ENCODE assay signal across 7 mouse cellular contexts in genomic region chr4:63417318-63417957, GRCm38 (mm10). TPM values are rescaled to one million over a fixed set of nuclear protein-coding genes. Genes with fewer than 3 reads are reported as not detected.
DNase-seq lines count a peak whose midpoint lies in the region; ATAC-seq and TF ChIP-seq lines count a peak whose summit lies in the region.

No protein-coding gene starts in this region.

- no peaks in the 10 kb centered on the region for H3K9me3 ChIP-seq in intestine, embryonic 16.5 days (ENCODE audit: control insufficient read depth, low read length)
- H3K9me3 ChIP-seq in midbrain, embryonic 11.5 days (ENCODE audit: control insufficient read depth, low read length): no peaks in the 10 kb centered on the region

- H3K4me1 ChIP-seq in intestine, embryonic 16.5 days (ENCODE audit: control insufficient read depth, insufficient read depth, low read length): no peaks in the 10 kb centered on the region
- peaks cover 6% of the 10 kb centered on the region; the same call in 1 of the 2 replicates for H3K4me1 ChIP-seq in midbrain, embryonic 11.5 days (ENCODE audit: control insufficient read depth, insufficient read depth, low read length)
- no peaks in the 10 kb centered on the region for H3K4me1 ChIP-seq in small intestine, adult 2 months (ENCODE audit: control insufficient read depth, insufficient read depth, insufficient read length, low read length)

- no peak overlapping the region for H3K4me3 ChIP-seq in gastrocnemius, adult 2 months
- no peak overlapping the region for H3K4me3 ChIP-seq in intestine, embryonic 16.5 days (ENCODE audit: low read length)
- H3K4me3 ChIP-seq in midbrain, embryonic 11.5 days (ENCODE audit: low read depth, low read length): no peak overlapping the region
- no peak overlapping the region for H3K4me3 ChIP-seq in small intestine, adult 2 months (ENCODE audit: low read depth, low read length)

- WGBS in intestine, embryonic 16.5 days: 25% methylated on average over 9 of the region's 9 CpGs
- 22% methylated on average over 9 of the region's 9 CpGs for WGBS in midbrain, embryonic 11.5 days
- 33% methylated on average over 9 of the region's 9 CpGs for WGBS in small intestine, adult 2 months

- peak; percentile 94 for TF ChIP-seq CTCF in gastrocnemius, adult 2 months (IDR thresholded peaks at IDR 0.05)
- peak; percentile 77; the same call in 1 of the 2 replicates for TF ChIP-seq CTCF in small intestine, adult 2 months (IDR thresholded peaks at IDR 0.05; ENCODE audit: extremely low read depth, insufficient read length, insufficient replicate concordance, low read depth, low read length)

- H3K27me3 ChIP-seq in intestine, embryonic 16.5 days (replicated peaks; ENCODE audit: control insufficient read depth, insufficient read depth, low read length): no peaks in the 10 kb centered on the region
- no peaks in the 10 kb centered on the region for H3K27me3 ChIP-seq in midbrain, embryonic 11.5 days (ENCODE audit: control insufficient read depth, insufficient read depth, low read length)
- no peaks in the 10 kb centered on the region for H3K27me3 ChIP-seq in small intestine, adult 2 months (ENCODE audit: control insufficient read depth, insufficient read depth, low read length)

- TF ChIP-seq POLR2A in small intestine, adult 2 months (IDR thresholded peaks at IDR 0.05; ENCODE audit: low read depth, low read length): no peak

- no peak overlapping the region for H3K4me2 ChIP-seq in intestine, embryonic 16.5 days (ENCODE audit: low read depth, low read length)
- H3K4me2 ChIP-seq in midbrain, embryonic 11.5 days: no peak overlapping the region

- intact Hi-C loops in gastrocnemius, adult 2 months (cut with DNase I): loop anchor here (1.0 to 5.0 kb wide), 5 partner anchors 49 to 1075 kb away; no protein-coding TSS in a partner anchor
- intact Hi-C loops in left cerebral cortex, postnatal 14 days (cut with DNase I): loop anchor here (5.0 kb wide), 2 partner anchors 425 to 1075 kb away; no protein-coding TSS in a partner anchor

- H3K36me3 ChIP-seq in intestine, embryonic 16.5 days (ENCODE audit: control insufficient read depth, insufficient read depth, low read length): no peaks in the 10 kb centered on the region
- no peaks in the 10 kb centered on the region for H3K36me3 ChIP-seq in midbrain, embryonic 11.5 days (ENCODE audit: control insufficient read depth, insufficient read depth, low read length)
- no peaks in the 10 kb centered on the region for H3K36me3 ChIP-seq in small intestine, adult 2 months (ENCODE audit: control insufficient read depth, insufficient read depth, low read length)

- no peak overlapping the region for H3K27ac ChIP-seq in gastrocnemius, adult 2 months
- H3K27ac ChIP-seq in intestine, embryonic 16.5 days (ENCODE audit: low read length): no peak overlapping the region
- no peak overlapping the region for H3K27ac ChIP-seq in midbrain, embryonic 11.5 days (ENCODE audit: low read depth, low read length)
- H3K27ac ChIP-seq in small intestine, adult 2 months (ENCODE audit: insufficient read depth, low read depth, low read length): no peak overlapping the region

- peak; percentile 62 for ATAC-seq in intestine, embryonic 16.5 days
- ATAC-seq in midbrain, embryonic 11.5 days (ENCODE audit: low FRiP score): peak; percentile 81

- H3K9ac ChIP-seq in intestine, embryonic 16.5 days (ENCODE audit: low read depth, low read length): no peak overlapping the region
- H3K9ac ChIP-seq in midbrain, embryonic 11.5 days (ENCODE audit: low read length): no peak overlapping the region

- DNase-seq in adrenal gland, adult (ENCODE audit: inconsistent age in 2 of 2, low spot score in 1 of 2): peak; percentile 79 to 94
- peak; percentile 78 to 85 for DNase-seq in cerebellum, postnatal 36 days
- DNase-seq in gastrocnemius, adult 2 months: peak; percentile 80
- DNase-seq in left cerebral cortex, postnatal 14 days (ENCODE audit: low spot score in 2 of 2): peak; percentile 90 to 92
- peak; percentile 98 for DNase-seq in midbrain, embryonic 11.5 days (ENCODE audit: low spot score, missing footprints)

RNA-seq across cellular contexts. Expression of gene Akna, which starts 14.3 kb away (rescaled TPM):
- total RNA-seq in gastrocnemius, adult 2 months (2021): 1 to 10 TPM in 1 of 2 experiments, under 1 TPM in 1; 0.97 to 1.8 TPM
- 5.3 and 5.4 TPM in 2 replicates for polyA plus RNA-seq in intestine, embryonic 16.5 days (2015; fragmentation: Nextera tagmentation; extraction: Ambion mirVana)
- 1 to 10 TPM; 3.9 to 4.0 TPM for total RNA-seq in left cerebral cortex, postnatal 14 days (2021)
- 7.0 and 9.1 TPM in 2 replicates for polyA plus RNA-seq in midbrain, embryonic 11.5 days (2014; fragmentation: Nextera tagmentation; extraction: Ambion mirVana)
- 8.1 and 11.5 TPM in 2 replicates for polyA plus RNA-seq in small intestine, adult 2 months (2012; rRNA removed)

RNA-seq across cellular contexts. Expression of gene Orm2, which starts 55.2 kb away (rescaled TPM):
- total RNA-seq in gastrocnemius, adult 2 months (2021): not detected
- polyA plus RNA-seq in intestine, embryonic 16.5 days (2015; fragmentation: Nextera tagmentation; extraction: Ambion mirVana): not detected in 2 replicates
- total RNA-seq in left cerebral cortex, postnatal 14 days (2021): not detected
- polyA plus RNA-seq in midbrain, embryonic 11.5 days (2014; fragmentation: Nextera tagmentation; extraction: Ambion mirVana): not detected in 2 replicates
- polyA plus RNA-seq in small intestine, adult 2 months (2012; rRNA removed): not detected in 2 replicates
